Mouse (Mus musculus): ENCODE measurements around the gene Hnrnpll.

DNA sequence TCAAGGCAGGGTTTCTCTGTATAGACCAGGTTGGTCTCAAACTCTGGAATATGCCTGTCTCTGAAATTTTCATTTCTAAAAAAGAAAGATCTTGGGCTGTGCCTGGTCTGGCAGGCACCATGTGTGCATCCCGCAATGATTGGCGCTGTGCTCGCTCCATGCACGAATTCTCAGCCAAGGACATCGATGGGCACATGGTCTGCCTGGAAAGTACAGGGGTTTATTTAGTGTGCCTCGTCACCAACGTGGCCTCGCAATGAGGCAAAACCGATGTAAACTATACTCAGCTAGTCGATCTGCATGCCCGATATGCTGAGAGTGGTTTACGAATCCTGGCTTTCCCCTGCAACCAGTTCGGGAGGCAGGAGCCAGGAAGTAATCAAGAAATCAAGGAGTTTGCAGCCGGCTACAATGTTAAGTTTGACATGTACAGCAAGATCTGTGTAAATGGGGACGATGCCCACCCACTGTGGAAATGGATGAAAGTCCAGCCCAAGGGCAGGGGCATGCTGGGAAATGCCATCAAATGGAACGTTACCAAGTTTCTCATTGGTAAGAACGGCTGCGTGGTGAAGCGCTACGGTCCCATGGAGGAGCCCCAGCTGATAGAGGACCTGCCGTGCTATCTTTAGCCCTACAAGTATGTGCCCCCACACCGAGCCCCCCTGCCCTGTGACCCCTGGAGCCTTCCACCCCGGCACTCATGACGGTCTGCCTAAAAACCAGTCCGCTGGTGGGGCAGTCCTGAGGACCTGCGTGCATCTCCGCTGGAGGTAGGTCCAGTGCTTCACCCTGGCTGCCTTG, 8.0 kb downstream of the Hnrnpll start:
- TF ChIP-seq EP300 (IDR thresholded peaks at IDR 0.05; ENCODE audit: insufficient read depth, low read depth, low read length) (no peak), CTCF (IDR thresholded peaks at IDR 0.05) (no peak)
